Mouse (Mus musculus): ENCODE data around the gene Fam160b1.

- TF ChIP-seq CTCF (IDR thresholded peaks at IDR 0.05; ENCODE audit: control insufficient read depth, insufficient read depth, low read length) (no peak), POLR2A (IDR thresholded peaks at IDR 0.05; ENCODE audit: borderline replicate concordance, control insufficient read depth, low read depth, low read length) (no peak)
Observed at GRCm38 (mm10) chr19:57375746-57376145, 15.3 kb downstream of the Fam160b1 start.
